Mouse (Mus musculus): ENCODE measurements around the gene Tppp3. TPM values are rescaled to one million over a fixed set of nuclear protein-coding genes. Genes with fewer than 3 reads are reported as not detected.

Tppp3 gene
- total and polyA plus RNA-seq, 3 experiments = 35.0 to 73.7 (median 48.8) TPM

GRCm38 (mm10) chr8:105473816-105474606 lies 2.7 kb upstream of the Tppp3 start:
- no peak overlapping the region for H3K9ac ChIP-seq (ENCODE audit: low read depth, low read length)
- peaks cover 24% of the 10 kb centered on the region for H3K4me1 ChIP-seq (ENCODE audit: control insufficient read depth, insufficient read depth, low read length)
- H3K27ac ChIP-seq = peak overlapping the region; percentile 76
- TF ChIP-seq POLR2A (IDR thresholded peaks at IDR 0.05; ENCODE audit: insufficient read depth, low read depth, low read length) = no peak
- no peak for TF ChIP-seq CTCF (IDR thresholded peaks at IDR 0.05)
- TF ChIP-seq EP300 (IDR thresholded peaks at IDR 0.05; ENCODE audit: insufficient read depth, low read depth, low read length) = no peak
- WGBS = 43% methylated on average over 17 of the region's 17 CpGs
- intact Hi-C loops (cut with DNase I) = no loop called here
- H3K27me3 ChIP-seq (ENCODE audit: control insufficient read depth, insufficient read depth, low read length) = no peaks in the 10 kb centered on the region
- peak; percentile 61 to 78 for DNase-seq
- H3K4me3 ChIP-seq = no peak overlapping the region
- no peaks in the 10 kb centered on the region; the same call in 1 of the 2 replicates for H3K36me3 ChIP-seq (ENCODE audit: control insufficient read depth, insufficient read depth, low read length)
- no peaks in the 10 kb centered on the region for H3K79me2 ChIP-seq (replicated peaks; ENCODE audit: control insufficient read depth, insufficient read depth, low read length)

GRCm38 (mm10) chr8:105472983-105473382 lies 1.7 kb upstream of the Tppp3 start:
- Histone ChIP-seq H3K4me1 (ENCODE audit: control insufficient read depth, insufficient read depth, low read length) (peaks cover 26% of the 10 kb centered on the region), H3K9ac (ENCODE audit: low read depth, low read length) (no peak overlapping the region), H3K4me3 (no peak overlapping the region), H3K27ac (peak overlapping the region; percentile 76; the same call in 1 of the 2 replicates), H3K79me2 (replicated peaks; ENCODE audit: control insufficient read depth, insufficient read depth, low read length) (no peaks in the 10 kb centered on the region), H3K27me3 (ENCODE audit: control insufficient read depth, insufficient read depth, low read length) (no peaks in the 10 kb centered on the region), H3K36me3 (ENCODE audit: control insufficient read depth, insufficient read depth, low read length) (no peaks in the 10 kb centered on the region; the same call in 1 of the 2 replicates)
- WGBS = 88% methylated on average over 9 of the region's 9 CpGs
- intact Hi-C loops (cut with DNase I) = no loop called here
- TF ChIP-seq CTCF (IDR thresholded peaks at IDR 0.05) (no peak), POLR2A (IDR thresholded peaks at IDR 0.05; ENCODE audit: insufficient read depth, low read depth, low read length) (no peak), EP300 (IDR thresholded peaks at IDR 0.05; ENCODE audit: insufficient read depth, low read depth, low read length) (no peak)
- no peak for DNase-seq

- Histone ChIP-seq H3K4me1 (ENCODE audit: control insufficient read depth, insufficient read depth, low read length) (peaks cover 26% of the 10 kb centered on the region), H3K27me3 (ENCODE audit: control insufficient read depth, insufficient read depth, low read length) (no peaks in the 10 kb centered on the region), H3K9ac (ENCODE audit: low read depth, low read length) (no peak overlapping the region), H3K79me2 (replicated peaks; ENCODE audit: control insufficient read depth, insufficient read depth, low read length) (no peaks in the 10 kb centered on the region), H3K27ac (no peak overlapping the region; the same call in 1 of the 2 replicates), H3K36me3 (ENCODE audit: control insufficient read depth, insufficient read depth, low read length) (no peaks in the 10 kb centered on the region; the same call in 1 of the 2 replicates), H3K4me3 (no peak overlapping the region)
- no peak for DNase-seq
- intact Hi-C loops (cut with DNase I) = no loop called here
- 86% methylated on average over 23 of the region's 23 CpGs for WGBS
- no peak for TF ChIP-seq POLR2A (IDR thresholded peaks at IDR 0.05; ENCODE audit: insufficient read depth, low read depth, low read length)
- TF ChIP-seq EP300 (IDR thresholded peaks at IDR 0.05; ENCODE audit: insufficient read depth, low read depth, low read length) = no peak
- no peak for TF ChIP-seq CTCF (IDR thresholded peaks at IDR 0.05)
Observed at GRCm38 (mm10) chr8:105472414-105472932, 1.1 kb upstream of the Tppp3 start.

GRCm38 (mm10) chr8:105470681-105471313 lies 529 bp downstream of the Tppp3 start:
- H3K9ac ChIP-seq (ENCODE audit: low read depth, low read length) = peak overlapping the region; percentile 61
- peak overlapping the region; percentile 53 for H3K4me3 ChIP-seq
- H3K36me3 ChIP-seq (ENCODE audit: control insufficient read depth, insufficient read depth, low read length) = no peaks in the 10 kb centered on the region; the same call in 1 of the 2 replicates
- H3K4me1 ChIP-seq (ENCODE audit: control insufficient read depth, insufficient read depth, low read length) = peaks cover 30% of the 10 kb centered on the region
- WGBS = 34% methylated on average over 11 of the region's 11 CpGs
- peak in 1 of 2 experiments; percentile 14 for DNase-seq
- H3K27ac ChIP-seq = peak overlapping the region; percentile 75
- no peaks in the 10 kb centered on the region for H3K27me3 ChIP-seq (ENCODE audit: control insufficient read depth, insufficient read depth, low read length)
- TF ChIP-seq EP300 (IDR thresholded peaks at IDR 0.05; ENCODE audit: insufficient read depth, low read depth, low read length) = no peak
- no peak for TF ChIP-seq POLR2A (IDR thresholded peaks at IDR 0.05; ENCODE audit: insufficient read depth, low read depth, low read length)
- TF ChIP-seq CTCF (IDR thresholded peaks at IDR 0.05) = no peak
- intact Hi-C loops (cut with DNase I) = loop anchor here (2.0 kb wide), 2 partner anchors 16 to 56 kb away; no protein-coding TSS in a partner anchor
- H3K79me2 ChIP-seq (replicated peaks; ENCODE audit: control insufficient read depth, insufficient read depth, low read length) = no peaks in the 10 kb centered on the region

- H3K79me2 ChIP-seq (replicated peaks; ENCODE audit: control insufficient read depth, insufficient read depth, low read length) = no peaks in the 10 kb centered on the region
- no peak for TF ChIP-seq EP300 (IDR thresholded peaks at IDR 0.05; ENCODE audit: insufficient read depth, low read depth, low read length)
- no peak for TF ChIP-seq CTCF (IDR thresholded peaks at IDR 0.05)
- TF ChIP-seq POLR2A (IDR thresholded peaks at IDR 0.05; ENCODE audit: insufficient read depth, low read depth, low read length) = no peak
- peaks cover 30% of the 10 kb centered on the region for H3K4me1 ChIP-seq (ENCODE audit: control insufficient read depth, insufficient read depth, low read length)
- H3K4me3 ChIP-seq = peak overlapping the region; percentile 53; the same call in 1 of the 2 replicates
- DNase-seq = no peak
- WGBS = 74% methylated on average over 5 of the region's 5 CpGs
- H3K36me3 ChIP-seq (ENCODE audit: control insufficient read depth, insufficient read depth, low read length) = no peaks in the 10 kb centered on the region
- H3K27ac ChIP-seq = peak overlapping the region; percentile 24
- no peaks in the 10 kb centered on the region for H3K27me3 ChIP-seq (ENCODE audit: control insufficient read depth, insufficient read depth, low read length)
- intact Hi-C loops (cut with DNase I) = loop anchor here (2.0 kb wide), 2 partner anchors 15 to 55 kb away; no protein-coding TSS in a partner anchor
- H3K9ac ChIP-seq (ENCODE audit: low read depth, low read length) = no peak overlapping the region
Observed at GRCm38 (mm10) chr8:105470262-105470661, 1.1 kb downstream of the Tppp3 start.
